Mouse (Mus musculus) G1E (cell line): ENCODE data around the gene Trpm8.

Source experiments
- CTCF ChIP-seq: IDR thresholded peaks from 2 replicates; pipeline ENCODE4 v1.5.1; 2012; ENCODE audit warnings: low read depth, low read length, inconsistent platforms, mixed read lengths
- GATA1 ChIP-seq: IDR thresholded peaks from 2 replicates; pipeline ENCODE4 v1.6.1; 2012; ENCODE audit warnings: borderline replicate concordance, low read length, inconsistent platforms, mixed read lengths
- TAL1 ChIP-seq: conservative IDR thresholded peaks from 2 replicates; pipeline ENCODE4 v1.6.1; 2012; ENCODE audit warnings: low read depth, low read length, inconsistent platforms, mixed read lengths

GRCm38 (mm10) chr1:88412013-88412412 is 134.6 kb downstream of the Trpm8 start:
- TF ChIP-seq CTCF (no peak), GATA1 (no peak), TAL1 (no peak)
